Mouse (Mus musculus) mesoderm, embryonic 11.5 days (tissue): ENCODE data around the gene Abi1.
"Not testable (repeated sequence)": the region's sequence is repeated elsewhere in the genome, so short reads cannot be mapped to it uniquely, and the experiment has no call there.

Source experiments
- DNase-seq: peaks from one replicate; pipeline ENCODE4 v3.0.0-alpha.2; 2012; ENCODE audit warnings: low read depth, low spot score

Gene Abi1

GRCm38 (mm10) chr2:23040001-23040646 lies at the start of gene Abi1:
TSS of gene Abi1 (minus strand) at chr2:23040241.
- DNase-seq: peak; percentile 98

GRCm38 (mm10) chr2:23084540-23084939 lies 44.5 kb upstream of the Abi1 start:
- no peak for DNase-seq

- no peak for DNase-seq
Measured at GRCm38 (mm10) chr2:23078588-23078987, 38.5 kb upstream of the Abi1 start.

- no peak for DNase-seq
Measured at GRCm38 (mm10) chr2:23077693-23078092, 37.7 kb upstream of the Abi1 start.

GRCm38 (mm10) chr2:23076783-23077182 lies 36.7 kb upstream of the Abi1 start:
- DNase-seq: no peak

GRCm38 (mm10) chr2:23075846-23076245 lies 35.8 kb upstream of the Abi1 start:
- DNase-seq: no peak

GRCm38 (mm10) chr2:23071406-23071805 lies 31.4 kb upstream of the Abi1 start:
- no peak for DNase-seq

GRCm38 (mm10) chr2:23070491-23070890 lies 30.4 kb upstream of the Abi1 start:
- DNase-seq: no peak

GRCm38 (mm10) chr2:23068894-23069744 lies 29.1 kb upstream of the Abi1 start:
- DNase-seq: peak; percentile 92

- DNase-seq: no peak
Measured at GRCm38 (mm10) chr2:23068370-23068737, 28.3 kb upstream of the Abi1 start.

- DNase-seq: peak; percentile 93
Measured at GRCm38 (mm10) chr2:23067552-23068369, 27.7 kb upstream of the Abi1 start, which contains the start of gene Acbd5. TSS of gene Acbd5 (plus strand) at chr2:23068167.

GRCm38 (mm10) chr2:23052523-23052922 lies 12.5 kb upstream of the Abi1 start:
- no peak for DNase-seq

- no peak for DNase-seq
Measured at GRCm38 (mm10) chr2:23051890-23052289, 11.8 kb upstream of the Abi1 start.

GRCm38 (mm10) chr2:23048006-23048405 lies 8.0 kb upstream of the Abi1 start:
- no peak for DNase-seq

GRCm38 (mm10) chr2:23045703-23046102 lies 5.7 kb upstream of the Abi1 start:
- no peak for DNase-seq

GRCm38 (mm10) chr2:23042189-23042588 lies 2.1 kb upstream of the Abi1 start:
- no peak for DNase-seq

- no peak for DNase-seq
Measured at GRCm38 (mm10) chr2:23041457-23041856, 1.4 kb upstream of the Abi1 start.

- DNase-seq: not testable (repeated sequence)
Measured at GRCm38 (mm10) chr2:23040690-23041089, 649 bp upstream of the Abi1 start.

- peak; percentile 40 for DNase-seq
Measured at GRCm38 (mm10) chr2:23039082-23040000, 700 bp downstream of the Abi1 start.

GRCm38 (mm10) chr2:23035467-23035866 lies 4.6 kb downstream of the Abi1 start:
- DNase-seq: no peak
